ENCODE assay signal across 16 mouse cellular contexts in genomic region chr2:44632584-44632983, GRCm38 (mm10).
DNase-seq lines count a peak whose midpoint lies in the region; ATAC-seq lines count a peak whose summit lies in the region.
"Had no signal": no experiment of that assay in that cellular context is flagged by ENCODE, and none has a peak within 500 bp of the region (broad histone marks: within the 10 kb centered on the region; RNA-seq: fewer than 3 reads in every experiment).

No protein-coding gene starts in this region.

- 75% methylated on average over 10 of the region's 10 CpGs for WGBS in neural tube, embryonic 11.5 days
- WGBS in midbrain, embryonic 15.5 days: 19% methylated on average over 10 of the region's 10 CpGs

- no peaks in the 10 kb centered on the region for H3K36me3 ChIP-seq in neural tube, embryonic 11.5 days (ENCODE audit: control insufficient read depth, insufficient read depth, low read length)
- no peaks in the 10 kb centered on the region for H3K36me3 ChIP-seq in midbrain, embryonic 15.5 days (replicated peaks)
- H3K36me3 ChIP-seq: embryonic facial prominence, embryonic 12.5 days; heart, embryonic 13.5 days; kidney, embryonic 15.5 days had no signal

- no peaks in the 10 kb centered on the region for H3K4me1 ChIP-seq in neural tube, embryonic 11.5 days (ENCODE audit: control insufficient read depth, insufficient read depth, low read length)
- peaks cover 14% of the 10 kb centered on the region for H3K4me1 ChIP-seq in midbrain, embryonic 15.5 days
- H3K4me1 ChIP-seq: embryonic facial prominence, embryonic 12.5 days had no signal

- H3K9me3 ChIP-seq in neural tube, embryonic 11.5 days (ENCODE audit: control insufficient read depth, low read length): no peaks in the 10 kb centered on the region
- H3K9me3 ChIP-seq in midbrain, embryonic 15.5 days: no peaks in the 10 kb centered on the region
- H3K9me3 ChIP-seq: embryonic facial prominence, embryonic 12.5 days; heart, embryonic 13.5 days; kidney, embryonic 15.5 days had no signal

- 0 out of 2 replicates have a peak, but pooled peaks have one; percentile 41 for ATAC-seq in neural tube, embryonic 11.5 days (ENCODE audit: insufficient read depth, low FRiP score, low TSS enrichment)
- peak; percentile 89 for ATAC-seq in midbrain, embryonic 15.5 days (replicated peaks)
- ATAC-seq: activated CD4-positive, CD25-positive, alpha-beta regulatory T cell, adult 4 months had no signal

- no peak overlapping the region for H3K9ac ChIP-seq in neural tube, embryonic 11.5 days (ENCODE audit: low read length)
- H3K9ac ChIP-seq in midbrain, embryonic 15.5 days: no peak overlapping the region
- H3K9ac ChIP-seq: embryonic facial prominence, embryonic 12.5 days; heart, embryonic 13.5 days; kidney, embryonic 15.5 days had no signal

- no peak overlapping the region for H3K4me2 ChIP-seq in neural tube, embryonic 11.5 days (ENCODE audit: low read depth)
- H3K4me2 ChIP-seq in midbrain, embryonic 15.5 days: peak overlapping the region; percentile 27
- H3K4me2 ChIP-seq: embryonic facial prominence, embryonic 12.5 days; heart, embryonic 13.5 days; kidney, embryonic 15.5 days; liver, embryonic 11.5 days had no signal

- H3K27ac ChIP-seq in neural tube, embryonic 11.5 days (ENCODE audit: low read depth, low read length): no peak overlapping the region
- 0 out of 2 replicates have a peak overlapping the region, but pooled peaks have one; percentile 13 for H3K27ac ChIP-seq in midbrain, embryonic 15.5 days
- H3K27ac ChIP-seq: embryonic facial prominence, embryonic 12.5 days; heart, embryonic 13.5 days had no signal

- H3K27me3 ChIP-seq in neural tube, embryonic 11.5 days (ENCODE audit: control insufficient read depth, insufficient read depth, low read length): no peaks in the 10 kb centered on the region
- H3K27me3 ChIP-seq in midbrain, embryonic 15.5 days (replicated peaks): no peaks in the 10 kb centered on the region
- H3K27me3 ChIP-seq: CH12.LX; embryonic facial prominence, embryonic 12.5 days; heart, embryonic 13.5 days; kidney, embryonic 15.5 days had no signal

- H3K4me3 ChIP-seq in neural tube, embryonic 11.5 days (ENCODE audit: low read depth, low read length): no peak overlapping the region
- H3K4me3 ChIP-seq in midbrain, embryonic 15.5 days: no peak overlapping the region
- H3K4me3 ChIP-seq: embryonic facial prominence, embryonic 12.5 days; heart, embryonic 13.5 days; kidney, embryonic 15.5 days had no signal

- DNase-seq in embryo, embryonic 10 days (ENCODE audit: low spot score): peak; percentile 21
- DNase-seq in embryo, embryonic 10.5 days (ENCODE audit: low spot score): no peak
- peak; percentile 24 for DNase-seq in neural tube, embryonic 11.5 days (ENCODE audit: low spot score)
- DNase-seq in neural tube, embryonic 10.5 days (ENCODE audit: extremely low spot score, low spot score): no peak
- DNase-seq in retina, postnatal 7 days (ENCODE audit: low read depth, low spot score): peak; percentile 41
- DNase-seq in urinary bladder, postnatal 25 days (ENCODE audit: low spot score): no peak
- DNase-seq in spleen, postnatal 4 days (ENCODE audit: low spot score in 2 of 2): no peak
- DNase-seq: cerebellum, adult 11-12 months; gastrocnemius, postnatal 36 days had no signal

Comparison
In these comparisons a context has a peak if more than half of its experiments do, and no peak if none do; other contexts are left out.
1. DNase-seq: peak in embryo, embryonic 10 days (single experiment), neural tube, embryonic 11.5 days (single experiment) and retina, postnatal 7 days (single experiment); none in embryo, embryonic 10.5 days (single experiment), neural tube, embryonic 10.5 days (single experiment), urinary bladder, postnatal 25 days (single experiment) and spleen, postnatal 4 days (0 of 2).